Mouse (Mus musculus): Measurements from ENCODE around the gene Ms4a14.
"Not testable (repeated sequence)": the region's sequence is repeated elsewhere in the genome, so short reads cannot be mapped to it uniquely, and the experiment has no call there.

Ms4a14 gene

DNA sequence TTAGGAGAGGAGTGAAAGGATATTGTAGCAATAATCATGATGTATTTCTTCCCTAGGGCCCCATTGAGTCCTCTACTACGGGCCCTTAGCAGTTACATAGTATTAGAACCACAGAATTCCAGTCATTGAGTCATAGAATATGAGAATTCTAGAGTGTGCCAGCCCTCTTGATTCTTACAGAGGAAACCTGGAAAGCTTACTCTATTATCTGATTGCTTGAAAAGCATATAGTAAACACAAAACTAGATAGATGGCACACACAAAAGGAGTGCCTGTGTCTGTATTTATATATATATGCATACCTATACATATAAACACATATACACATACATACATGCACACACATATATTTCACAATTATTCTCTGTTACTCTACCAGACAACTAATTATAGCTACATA, at the start of gene Ms4a14:
Gene Ms4a14, minus strand, starts transcription at position 101 of the 400 bp plus-strand sequence.
- no peak for DNase-seq (ENCODE audit: low spot score in 2 of 2)

DNA sequence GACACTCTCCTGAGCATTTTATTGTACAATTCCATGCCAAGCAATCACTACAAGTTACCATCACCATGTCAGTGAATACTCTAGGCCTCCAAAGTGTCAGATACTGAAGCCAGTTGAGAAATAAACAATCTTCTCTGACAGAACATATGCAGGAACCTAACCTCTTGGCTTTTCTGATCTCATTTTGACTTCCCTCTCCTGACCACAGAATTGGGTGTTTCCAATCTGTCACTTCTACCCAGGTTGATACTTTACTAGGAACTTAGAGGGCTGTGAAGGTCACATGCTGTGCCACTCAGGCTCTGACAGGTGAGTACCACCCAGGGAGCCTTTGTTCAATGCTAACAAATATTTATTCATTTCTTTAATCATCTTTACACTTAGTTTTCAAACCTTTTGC, 47.7 kb upstream of the Ms4a14 start:
- no peak for DNase-seq (ENCODE audit: low spot score in 2 of 2)

- DNase-seq (ENCODE audit: low spot score in 2 of 2) = peak in 1 of 2 experiments; percentile 6
Observed at GRCm38 (mm10) chr19:11360106-11360505, 45.9 kb upstream of the Ms4a14 start.

DNA sequence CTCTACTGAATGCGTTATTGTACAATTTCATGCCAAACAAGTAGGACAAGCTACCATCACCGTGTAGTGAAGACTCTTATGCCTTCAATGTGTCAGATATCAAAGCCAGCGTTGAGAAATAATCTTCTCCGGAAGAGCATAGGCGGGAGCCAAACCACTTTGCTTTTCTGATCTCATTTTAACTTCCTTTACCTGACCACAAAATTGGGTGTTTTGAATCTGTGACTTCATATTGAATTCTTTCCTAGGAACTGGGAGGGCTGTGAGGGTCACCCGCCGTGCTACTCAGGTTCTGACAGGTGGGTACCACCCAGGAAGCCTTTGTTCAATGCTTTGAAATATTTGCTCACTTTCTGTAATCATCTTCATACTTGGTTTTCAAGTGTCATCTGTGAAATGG, 41.5 kb upstream of the Ms4a14 start:
- no peak for DNase-seq (ENCODE audit: low spot score in 2 of 2)

GRCm38 (mm10) chr19:11351878-11352277, 37.6 kb upstream of the Ms4a14 start:
- peak in 1 of 2 experiments; percentile 8 for DNase-seq (ENCODE audit: low spot score in 2 of 2)

DNA sequence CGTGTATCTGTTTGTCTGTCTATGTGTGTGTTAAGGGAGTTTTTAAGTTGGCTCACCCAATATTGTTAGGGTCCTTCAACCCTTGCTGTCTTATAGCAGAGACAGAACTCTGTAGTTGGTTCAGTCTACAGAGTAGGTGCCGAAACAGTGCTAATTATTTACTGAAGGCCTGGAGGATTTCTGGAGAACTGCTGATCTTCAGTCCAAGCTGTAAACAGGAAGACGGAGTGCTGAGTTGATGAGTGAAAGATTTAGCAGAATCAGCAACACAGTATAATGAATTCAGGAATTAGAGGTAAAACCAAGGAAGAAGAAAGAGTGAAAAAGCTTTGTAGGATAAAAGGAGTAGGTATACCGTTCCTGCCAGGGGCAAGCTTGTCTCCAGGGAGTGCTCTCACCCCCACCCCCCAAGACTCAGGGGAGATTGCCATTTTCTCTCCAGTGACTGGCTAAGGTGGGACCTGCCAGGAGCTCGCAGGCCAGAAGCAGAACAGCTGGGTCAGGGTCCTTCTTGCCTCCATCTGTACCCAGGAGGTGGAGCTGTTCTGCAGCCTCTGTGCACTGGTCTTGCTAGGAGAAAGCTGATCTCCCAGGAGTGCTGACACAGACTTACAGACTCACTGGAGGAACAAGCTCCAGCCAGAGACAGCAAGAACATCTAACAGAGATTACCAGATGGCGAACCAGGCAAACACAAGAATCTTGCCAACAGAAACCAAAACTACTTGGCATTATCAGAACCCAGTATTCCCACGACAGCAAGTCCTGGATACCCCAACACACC, 35.6 kb upstream of the Ms4a14 start:
- peak; percentile 2 to 14 for DNase-seq (ENCODE audit: low spot score in 2 of 2)

- no peak for DNase-seq (ENCODE audit: low spot score in 2 of 2)
Observed at GRCm38 (mm10) chr19:11343992-11344391, 29.7 kb upstream of the Ms4a14 start.

DNA sequence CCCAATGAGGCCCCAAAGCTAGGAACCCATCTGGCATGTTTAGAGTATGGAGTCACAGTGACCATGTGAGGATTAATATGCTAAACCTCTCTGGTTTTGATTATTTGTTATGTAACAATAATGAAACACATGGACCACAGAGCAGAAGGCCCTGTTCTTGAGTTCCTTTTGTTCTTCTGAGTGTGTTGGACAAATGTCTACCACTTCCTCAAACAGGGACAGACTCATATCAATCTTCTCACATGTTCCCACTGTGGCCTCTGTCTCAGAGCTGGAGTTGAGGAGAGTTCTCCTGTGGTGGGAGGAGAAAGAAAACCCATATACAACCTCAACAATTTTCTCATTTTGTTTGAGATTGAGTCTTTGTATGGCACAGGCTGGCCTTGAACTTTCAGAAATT, 28.9 kb upstream of the Ms4a14 start:
- DNase-seq (ENCODE audit: low spot score in 2 of 2) = no peak

DNA sequence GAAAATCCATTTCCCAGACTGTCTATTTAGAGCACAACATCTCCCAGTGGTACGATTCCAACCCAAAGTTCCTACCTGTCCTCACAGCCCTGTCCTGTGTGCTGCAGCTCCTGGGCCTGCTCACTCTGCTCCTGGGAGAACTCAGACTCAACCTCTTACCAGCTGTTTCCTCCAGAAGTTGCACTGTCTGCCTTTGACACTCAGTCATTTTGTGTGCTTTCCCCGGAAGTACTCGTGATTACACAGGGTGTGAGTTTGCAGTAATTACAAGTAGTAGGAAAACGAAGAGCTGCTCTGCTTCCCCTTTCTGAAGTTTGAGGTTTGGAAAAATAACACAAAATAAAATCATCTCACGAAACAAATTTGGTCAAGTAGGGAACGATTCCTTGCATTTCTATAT, 21.7 kb upstream of the Ms4a14 start, which contains the start of gene Ms4a7:
Gene Ms4a7, minus strand, starts transcription at position 215 of the 400 bp plus-strand sequence.
- no peak for DNase-seq (ENCODE audit: low spot score in 2 of 2)

- DNase-seq (ENCODE audit: low spot score in 2 of 2) = no peak
Observed at GRCm38 (mm10) chr19:11321123-11321522, 6.9 kb upstream of the Ms4a14 start.

DNA sequence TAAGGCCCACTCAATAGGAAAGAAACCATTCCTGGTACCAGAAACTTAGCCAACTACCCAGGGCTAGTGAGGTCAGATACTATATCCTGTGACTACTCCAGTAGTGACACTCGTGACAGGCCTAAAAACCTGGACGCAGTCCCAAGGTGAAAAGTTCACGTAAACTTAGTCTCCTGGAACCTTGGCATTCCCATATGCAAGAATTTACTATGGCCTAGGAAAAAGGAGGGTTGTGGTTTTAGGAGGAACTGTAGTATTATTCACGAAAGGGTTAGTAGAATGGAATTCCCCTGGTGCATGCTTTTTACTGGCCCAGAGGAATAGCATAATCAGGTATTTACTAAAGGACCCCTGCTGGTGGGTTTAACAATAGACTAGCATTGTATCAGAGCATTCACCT, 2.5 kb upstream of the Ms4a14 start:
- no peak for DNase-seq (ENCODE audit: low spot score in 2 of 2)

GRCm38 (mm10) chr19:11308888-11309287, 5.4 kb downstream of the Ms4a14 start:
- DNase-seq (ENCODE audit: low spot score in 2 of 2) = no peak

DNA sequence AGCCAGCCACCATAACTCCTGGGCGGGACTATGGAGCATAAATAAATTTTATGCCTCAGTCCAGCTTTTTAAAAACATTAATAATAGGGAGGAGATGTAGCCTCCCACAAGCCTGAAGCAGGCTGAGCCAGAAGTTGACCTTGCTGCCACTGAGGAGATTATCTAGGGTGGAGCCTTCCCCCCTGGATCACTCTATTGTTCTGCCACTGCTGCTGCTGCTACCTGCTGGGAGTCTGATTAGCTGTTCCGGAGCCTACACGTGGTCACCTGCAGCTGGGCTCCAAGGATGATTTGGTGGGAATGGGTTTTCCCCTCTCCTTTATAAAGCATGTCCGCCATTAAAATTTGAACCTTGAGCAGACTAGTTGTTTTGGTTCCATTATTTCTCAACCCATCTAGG, 14.7 kb downstream of the Ms4a14 start:
- not testable (repeated sequence) for DNase-seq (ENCODE audit: low spot score in 2 of 2)

DNA sequence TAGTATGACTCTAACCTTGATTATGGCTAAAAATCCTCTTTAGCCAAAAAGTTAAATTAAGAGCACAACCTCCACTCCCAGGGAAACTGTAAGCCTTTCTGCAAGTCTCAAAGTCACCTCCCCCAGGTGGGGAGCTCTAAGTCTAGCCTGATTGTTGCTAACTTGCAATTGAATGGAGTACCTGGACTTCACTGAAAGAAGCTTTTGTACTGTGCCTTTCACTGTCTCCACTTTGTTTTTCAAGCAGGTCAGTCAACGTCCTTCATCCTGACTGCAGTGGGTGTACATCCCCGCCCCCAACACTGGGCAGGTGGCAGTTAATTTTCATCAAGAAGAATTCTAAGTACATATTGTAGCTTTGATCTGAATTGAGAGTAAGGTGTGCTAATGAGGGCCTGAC, 15.3 kb downstream of the Ms4a14 start:
- no peak for DNase-seq (ENCODE audit: low spot score in 2 of 2)

GRCm38 (mm10) chr19:11293616-11294015, 20.6 kb downstream of the Ms4a14 start:
- DNase-seq (ENCODE audit: low spot score in 2 of 2) = not testable (repeated sequence)

- DNase-seq (ENCODE audit: low spot score in 2 of 2) = peak in 1 of 2 experiments; percentile 6
Observed at GRCm38 (mm10) chr19:11292990-11293389, 21.3 kb downstream of the Ms4a14 start.

DNA sequence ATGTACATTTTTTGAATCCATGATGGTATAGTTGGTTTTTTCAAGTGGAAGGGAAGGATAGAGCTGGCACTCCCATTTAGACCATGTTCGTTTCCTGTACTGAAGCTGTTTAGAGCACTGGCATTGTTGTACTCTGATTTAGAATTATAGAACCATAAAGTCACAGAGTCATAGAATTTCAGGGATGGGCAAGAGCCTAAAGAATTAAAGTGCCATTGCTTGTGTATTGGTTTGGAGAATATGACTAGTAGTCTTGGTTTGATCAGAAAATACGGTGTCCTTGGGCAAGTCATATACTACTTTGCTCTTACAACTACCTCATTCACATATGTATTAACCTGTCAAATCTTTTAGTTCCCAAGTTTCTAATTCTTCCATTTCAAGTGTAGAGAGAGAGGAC, 30.5 kb downstream of the Ms4a14 start, which contains the start of gene Ms4a5:
Gene Ms4a5, minus strand, starts transcription at position 101 of the 400 bp plus-strand sequence.
- no peak for DNase-seq (ENCODE audit: low spot score in 2 of 2)

- no peak for DNase-seq (ENCODE audit: low spot score in 2 of 2)
Observed at GRCm38 (mm10) chr19:11280223-11280622, 34.0 kb downstream of the Ms4a14 start.

DNA sequence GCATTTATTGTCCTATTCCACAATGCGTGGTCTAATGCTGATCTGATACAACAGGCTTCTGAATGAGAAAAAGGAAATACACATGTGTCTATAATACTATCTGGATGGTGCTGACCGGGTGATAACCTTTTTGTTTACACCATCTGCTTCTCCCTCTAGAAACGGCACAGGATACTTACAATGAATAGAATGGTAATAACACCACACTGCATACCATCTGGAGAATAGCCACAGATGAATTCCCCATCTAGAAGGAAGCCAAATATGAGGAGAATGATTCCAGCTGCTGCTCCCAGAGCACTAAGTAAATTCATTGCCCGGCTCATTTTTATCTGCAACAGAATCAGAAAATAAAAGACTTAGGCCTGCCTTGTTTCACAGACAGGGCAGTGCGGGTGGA, 37.8 kb downstream of the Ms4a14 start:
- no peak for DNase-seq (ENCODE audit: low spot score in 2 of 2)

DNA sequence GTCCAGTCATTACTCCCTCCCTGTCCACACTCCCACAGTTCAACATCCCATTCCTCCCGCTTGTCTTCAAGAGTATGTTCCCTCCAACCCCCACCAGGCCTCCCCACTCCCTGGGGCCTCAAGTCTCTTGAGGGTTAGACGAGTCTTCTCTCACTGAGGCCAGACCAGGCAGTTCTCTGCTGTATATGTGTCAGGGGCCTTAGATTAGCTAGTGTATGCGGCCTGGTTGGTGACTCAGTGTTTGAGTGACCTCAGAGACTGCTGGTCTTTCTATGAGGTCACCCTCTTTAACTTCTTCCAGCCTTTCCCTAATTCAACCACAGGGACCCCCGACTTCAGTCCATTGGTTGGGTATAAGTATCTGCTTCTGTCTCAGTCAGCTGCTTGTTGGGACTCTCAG, 47.3 kb downstream of the Ms4a14 start:
- no peak for DNase-seq (ENCODE audit: low spot score in 2 of 2)

DNA sequence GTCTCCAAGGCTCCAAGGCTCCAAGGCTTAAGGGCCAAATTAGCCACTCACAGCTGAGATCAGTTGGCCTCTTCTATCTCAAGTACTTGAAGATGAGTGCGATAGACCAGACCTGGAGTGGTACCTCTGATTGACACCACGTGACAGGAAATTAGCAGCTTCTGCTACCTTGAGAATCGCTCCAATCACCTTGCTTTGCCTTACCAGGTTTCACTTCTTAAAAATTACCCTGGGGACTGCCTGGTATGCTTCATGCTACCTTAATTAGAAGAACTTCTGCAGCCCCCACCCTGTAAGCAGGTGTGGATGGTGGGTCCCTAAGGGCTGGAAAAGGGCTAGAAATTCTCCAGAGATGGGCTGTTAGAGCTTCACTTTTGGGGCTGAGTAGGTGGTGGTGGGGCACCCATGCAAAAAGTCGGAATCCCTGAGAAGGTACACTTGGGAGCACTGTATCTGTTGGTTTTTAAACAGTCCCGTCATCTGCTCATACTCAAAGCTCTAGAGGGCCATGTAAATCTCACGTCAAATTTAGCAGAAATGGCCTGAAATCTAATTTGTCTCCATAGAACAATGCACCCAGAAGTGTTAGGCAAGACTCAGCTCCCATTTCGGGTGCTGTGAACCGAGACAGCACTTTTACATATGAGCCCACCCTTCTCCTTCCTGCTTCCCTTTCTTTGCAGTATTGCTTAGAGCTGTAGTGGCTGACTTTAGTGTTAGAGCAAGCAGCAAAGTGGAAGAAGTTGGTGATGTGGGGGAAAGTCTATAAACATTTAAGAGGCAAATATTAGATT, 48.0 kb downstream of the Ms4a14 start, which contains the start of gene Ms4a1:
Gene Ms4a1, minus strand, starts transcription at position 190 of the 794 bp plus-strand sequence.
- DNase-seq (ENCODE audit: low spot score in 2 of 2) = no peak

GRCm38 (mm10) chr19:11264602-11265185, 49.6 kb downstream of the Ms4a14 start:
- DNase-seq (ENCODE audit: low spot score in 2 of 2) = no peak

Measured in right cerebral cortex, adult 2 months (tissue).